Mouse (Mus musculus) midbrain, embryonic 15.5 days (tissue): ENCODE data around the gene Pitpnm3. TPM values are rescaled to one million over a fixed set of nuclear protein-coding genes. Genes with fewer than 3 reads are reported as not detected.
A peak's percentile ranks its signal among the peaks of the same experiment; 100 is the strongest.

Experiments
- ATAC-seq: fragments of 200-750 bp; cut with Nextera tagmentation; replicated peaks from 2 replicates; pipeline ENCODE4 v1.8.0; 2017; ENCODE audit warnings: moderate TSS enrichment
- H3K27ac ChIP-seq: fragments of 300-500 bp; sonication (generic); 2 replicates; pipeline ENCODE4 v1.5.1; 2015; ENCODE audit warnings: mild to moderate bottlenecking, inconsistent platforms
- H3K27me3 ChIP-seq: fragments of 300-500 bp; sonication (generic); replicated peaks from 2 replicates; pipeline ENCODE4 v1.6.1; 2015; ENCODE audit warnings: inconsistent platforms
- H3K36me3 ChIP-seq: fragments of 300-500 bp; sonication (generic); replicated peaks from 2 replicates; pipeline ENCODE4 v1.6.1; 2015; ENCODE audit warnings: inconsistent platforms
- H3K4me1 ChIP-seq: fragments of 300-500 bp; sonication (generic); 2 replicates; pipeline ENCODE4 v1.6.1; 2015; ENCODE audit warnings: inconsistent platforms
- H3K4me2 ChIP-seq: fragments of 300-500 bp; sonication (generic); 2 replicates; pipeline ENCODE4 v1.6.1; 2015; ENCODE audit warnings: inconsistent platforms, mild to moderate bottlenecking, moderate library complexity
- H3K4me3 ChIP-seq: fragments of 300-500 bp; sonication (generic); 2 replicates; pipeline ENCODE4 v1.5.1; 2015; ENCODE audit warnings: mild to moderate bottlenecking, inconsistent platforms
- H3K9ac ChIP-seq: fragments of 300-500 bp; sonication (generic); 2 replicates; pipeline ENCODE4 v1.6.1; 2015; ENCODE audit warnings: mild to moderate bottlenecking, inconsistent platforms
- H3K9me3 ChIP-seq: fragments of 300-500 bp; sonication (generic); 2 replicates; pipeline ENCODE4 v1.6.1; 2016; ENCODE audit warnings: inconsistent platforms
- WGBS: fragments of 180-500 bp; shearing (Covaris S2); methylation state at CpG from one replicate; pipeline ENCODE4 v1.1.7; 2015; ENCODE audit warnings: mixed read lengths; 5-methylcytosine and 5-hydroxymethylcytosine counted together
- polyA plus RNA-seq: library from polyadenylated mRNA; unstranded; fragments of >200 nt; fragmentation: Nextera tagmentation; extraction: Ambion mirVana; gene quantifications from 2 replicates; pipeline ENCODE4 v1.2.1, GENCODE M21; 2015

Pitpnm3 gene
- polyA plus RNA-seq, 1 experiment from 2014 or later, result 5.3 TPM

- Histone ChIP-seq H3K4me2 (no peak overlapping the region), H3K4me1 (peaks cover 36% of the 10 kb centered on the region), H3K9me3 (no peaks in the 10 kb centered on the region), H3K9ac (no peak overlapping the region), H3K27ac (no peak overlapping the region), H3K36me3 (no peaks in the 10 kb centered on the region), H3K27me3 (peaks cover 29% of the 10 kb centered on the region), H3K4me3 (no peak overlapping the region)
- 24% methylated on average over 3 of the region's 3 CpGs for WGBS
- no peak for ATAC-seq
Observed at GRCm38 (mm10) chr11:72132266-72132665, 3.3 kb downstream of the Pitpnm3 start.

GRCm38 (mm10) chr11:72131697-72132096 is 3.9 kb downstream of the Pitpnm3 start:
- H3K4me3 ChIP-seq, result no peak overlapping the region
- no peak overlapping the region for H3K9ac ChIP-seq
- no peaks in the 10 kb centered on the region for H3K9me3 ChIP-seq
- no peak overlapping the region for H3K27ac ChIP-seq
- ATAC-seq, result no peak
- WGBS, result 86% methylated on average over 1 of the region's 1 CpGs
- peaks cover 24% of the 10 kb centered on the region for H3K27me3 ChIP-seq
- H3K4me1 ChIP-seq, result peaks cover 36% of the 10 kb centered on the region
- H3K4me2 ChIP-seq, result no peak overlapping the region
- H3K36me3 ChIP-seq, result no peaks in the 10 kb centered on the region

- WGBS, result 75% methylated on average over 3 of the region's 3 CpGs
- Histone ChIP-seq H3K9ac (no peak overlapping the region), H3K27me3 (peaks cover 24% of the 10 kb centered on the region), H3K9me3 (no peaks in the 10 kb centered on the region), H3K4me3 (no peak overlapping the region), H3K36me3 (no peaks in the 10 kb centered on the region), H3K4me2 (no peak overlapping the region), H3K4me1 (peaks cover 28% of the 10 kb centered on the region), H3K27ac (no peak overlapping the region)
- ATAC-seq, result no peak
Observed at GRCm38 (mm10) chr11:72130905-72131304, 4.7 kb downstream of the Pitpnm3 start.

- 74% methylated on average over 3 of the region's 3 CpGs for WGBS
- H3K9ac ChIP-seq, result no peak overlapping the region
- H3K27me3 ChIP-seq, result peaks cover 24% of the 10 kb centered on the region
- H3K27ac ChIP-seq, result no peak overlapping the region
- H3K4me1 ChIP-seq, result peaks cover 26% of the 10 kb centered on the region
- H3K9me3 ChIP-seq, result no peaks in the 10 kb centered on the region
- H3K4me3 ChIP-seq, result no peak overlapping the region
- no peak overlapping the region for H3K4me2 ChIP-seq
- no peak for ATAC-seq
- no peaks in the 10 kb centered on the region for H3K36me3 ChIP-seq
Observed at GRCm38 (mm10) chr11:72130472-72130871, 5.1 kb downstream of the Pitpnm3 start.

GRCm38 (mm10) chr11:72130021-72130420 is 5.6 kb downstream of the Pitpnm3 start:
- no peak overlapping the region for H3K4me3 ChIP-seq
- H3K9me3 ChIP-seq, result no peaks in the 10 kb centered on the region
- H3K4me1 ChIP-seq, result peaks cover 24% of the 10 kb centered on the region
- no peak overlapping the region for H3K27ac ChIP-seq
- 13% methylated on average over 11 of the region's 11 CpGs for WGBS
- no peak overlapping the region for H3K9ac ChIP-seq
- peaks cover 23% of the 10 kb centered on the region for H3K27me3 ChIP-seq
- no peak for ATAC-seq
- H3K36me3 ChIP-seq, result no peaks in the 10 kb centered on the region
- peak overlapping the region; percentile 18; the same call in 1 of the 2 replicates for H3K4me2 ChIP-seq

- Histone ChIP-seq H3K27me3 (peaks cover 16% of the 10 kb centered on the region), H3K36me3 (no peaks in the 10 kb centered on the region), H3K9me3 (no peaks in the 10 kb centered on the region), H3K9ac (no peak overlapping the region), H3K27ac (no peak overlapping the region), H3K4me3 (no peak overlapping the region), H3K4me2 (no peak overlapping the region), H3K4me1 (peaks cover 16% of the 10 kb centered on the region)
- no peak for ATAC-seq
- WGBS, result 78% methylated on average over 8 of the region's 8 CpGs
Observed at GRCm38 (mm10) chr11:72129032-72129894, 6.3 kb downstream of the Pitpnm3 start.

GRCm38 (mm10) chr11:72127450-72128189 is 8.0 kb downstream of the Pitpnm3 start:
- Histone ChIP-seq H3K9me3 (no peaks in the 10 kb centered on the region), H3K4me1 (peaks cover 13% of the 10 kb centered on the region), H3K27me3 (peaks cover under 1% of the 10 kb centered on the region; the same call in 1 of the 2 replicates), H3K36me3 (no peaks in the 10 kb centered on the region), H3K4me2 (no peak overlapping the region), H3K27ac (no peak overlapping the region), H3K9ac (no peak overlapping the region), H3K4me3 (no peak overlapping the region)
- 74% methylated on average over 5 of the region's 5 CpGs for WGBS
- 0 out of 2 replicates have a peak, but pooled peaks have one; percentile 4 for ATAC-seq

GRCm38 (mm10) chr11:72125781-72126180 is 9.8 kb downstream of the Pitpnm3 start:
- Histone ChIP-seq H3K9me3 (no peaks in the 10 kb centered on the region), H3K27ac (no peak overlapping the region), H3K36me3 (no peaks in the 10 kb centered on the region), H3K27me3 (no peaks in the 10 kb centered on the region), H3K4me2 (no peak overlapping the region), H3K4me1 (peaks cover 9% of the 10 kb centered on the region), H3K4me3 (no peak overlapping the region), H3K9ac (no peak overlapping the region)
- 76% methylated on average over 3 of the region's 3 CpGs for WGBS
- ATAC-seq, result no peak

GRCm38 (mm10) chr11:72123531-72123930 is 12.0 kb downstream of the Pitpnm3 start:
- Histone ChIP-seq H3K36me3 (no peaks in the 10 kb centered on the region), H3K4me1 (no peaks in the 10 kb centered on the region), H3K9me3 (no peaks in the 10 kb centered on the region), H3K27me3 (no peaks in the 10 kb centered on the region), H3K4me2 (no peak overlapping the region), H3K27ac (no peak overlapping the region), H3K9ac (no peak overlapping the region), H3K4me3 (no peak overlapping the region)
- 77% methylated on average over 4 of the region's 4 CpGs for WGBS
- ATAC-seq, result no peak

- Histone ChIP-seq H3K9me3 (no peaks in the 10 kb centered on the region), H3K27ac (no peak overlapping the region), H3K4me2 (no peak overlapping the region), H3K4me1 (no peaks in the 10 kb centered on the region), H3K36me3 (no peaks in the 10 kb centered on the region), H3K27me3 (no peaks in the 10 kb centered on the region), H3K4me3 (no peak overlapping the region), H3K9ac (no peak overlapping the region)
- WGBS, result 93% methylated on average over 6 of the region's 6 CpGs
- ATAC-seq, result no peak
Observed at GRCm38 (mm10) chr11:72120354-72120753, 15.2 kb downstream of the Pitpnm3 start.

GRCm38 (mm10) chr11:72118630-72119029 is 16.9 kb downstream of the Pitpnm3 start:
- no peak for ATAC-seq
- Histone ChIP-seq H3K9me3 (no peaks in the 10 kb centered on the region), H3K36me3 (no peaks in the 10 kb centered on the region), H3K9ac (no peak overlapping the region), H3K27me3 (no peaks in the 10 kb centered on the region), H3K4me3 (no peak overlapping the region), H3K4me2 (no peak overlapping the region), H3K27ac (no peak overlapping the region), H3K4me1 (no peaks in the 10 kb centered on the region)
- 90% methylated on average over 3 of the region's 3 CpGs for WGBS

- no peak for ATAC-seq
- Histone ChIP-seq H3K27ac (no peak overlapping the region), H3K4me3 (no peak overlapping the region), H3K36me3 (no peaks in the 10 kb centered on the region), H3K9me3 (no peaks in the 10 kb centered on the region), H3K4me2 (no peak overlapping the region), H3K4me1 (no peaks in the 10 kb centered on the region), H3K9ac (no peak overlapping the region), H3K27me3 (no peaks in the 10 kb centered on the region)
- 65% methylated on average over 4 of the region's 4 CpGs for WGBS
Observed at GRCm38 (mm10) chr11:72113296-72113695, 22.3 kb downstream of the Pitpnm3 start.
